Mouse (Mus musculus) right cerebral cortex, postnatal 10 days (tissue): ENCODE measurements around the gene Chuk.

ENCODE experiments used
- DNase-seq, 2 experiments: peaks; one replicate each; pipeline ENCODE4 v3.0.0; 2021; ENCODE audit warnings: low spot score in 2 of 2

Gene Chuk

DNA sequence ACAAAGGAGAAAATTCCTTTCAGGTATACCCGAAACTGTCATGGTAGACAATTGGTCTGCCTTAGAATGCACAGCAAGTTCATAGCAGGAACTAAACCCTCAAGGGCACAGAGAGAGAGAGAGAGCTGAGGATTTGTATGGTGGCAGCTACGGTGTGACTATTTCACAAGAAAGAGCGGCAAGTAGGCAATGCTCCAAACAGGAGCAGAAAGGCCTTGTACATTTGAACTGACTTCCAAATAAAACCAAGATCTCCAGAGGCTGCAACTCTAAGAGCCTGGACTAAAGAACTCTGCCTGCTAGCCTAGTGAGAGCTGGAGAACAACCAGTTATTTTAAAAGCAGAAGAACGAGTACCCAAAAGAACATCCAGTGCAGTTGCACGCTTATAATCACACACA, 65.2 kb downstream of the Chuk start:
- DNase-seq, result no peak

DNA sequence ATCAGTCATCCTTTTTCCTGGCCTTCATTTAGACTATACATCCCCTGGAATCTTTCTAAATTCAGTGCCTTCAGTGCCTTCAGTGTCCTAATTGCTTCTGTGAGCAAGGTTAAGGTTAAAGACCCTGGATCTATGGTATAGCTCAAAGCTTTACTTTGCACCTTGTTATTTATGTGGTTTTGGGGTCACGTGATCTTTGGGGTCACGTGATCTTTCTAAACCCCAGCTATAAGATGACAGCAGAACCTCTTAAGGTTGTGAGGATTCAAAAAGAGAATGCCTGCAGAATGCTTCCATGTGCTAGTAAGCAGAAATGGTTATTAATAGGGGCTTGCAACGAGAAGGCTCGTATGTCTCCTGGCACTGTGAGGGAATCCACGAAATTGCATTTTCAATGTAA, 73.9 kb downstream of the Chuk start:
- DNase-seq, result no peak

GRCm38 (mm10) chr19:44032046-44032744, 75.1 kb downstream of the Chuk start:
- DNase-seq, result no peak

DNA sequence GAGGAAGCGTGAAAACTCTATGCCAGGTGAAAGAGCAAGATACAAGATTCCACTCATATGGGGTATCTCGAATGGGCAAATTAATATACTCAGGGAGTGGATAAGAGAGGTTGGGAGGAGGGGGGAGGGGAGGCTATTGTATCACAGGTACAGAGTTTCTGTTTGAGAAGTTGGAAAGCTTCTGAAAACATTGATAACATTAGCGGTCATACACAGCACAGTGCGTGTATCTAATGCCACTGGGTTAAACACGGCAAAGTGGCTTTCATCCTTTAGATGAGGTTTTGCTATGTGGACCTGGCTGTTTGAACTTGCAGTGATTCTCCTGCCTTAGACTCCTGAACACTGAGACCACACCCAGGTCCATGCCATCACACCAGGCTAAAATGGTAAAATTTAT, 77.3 kb downstream of the Chuk start:
- DNase-seq, result no peak

DNA sequence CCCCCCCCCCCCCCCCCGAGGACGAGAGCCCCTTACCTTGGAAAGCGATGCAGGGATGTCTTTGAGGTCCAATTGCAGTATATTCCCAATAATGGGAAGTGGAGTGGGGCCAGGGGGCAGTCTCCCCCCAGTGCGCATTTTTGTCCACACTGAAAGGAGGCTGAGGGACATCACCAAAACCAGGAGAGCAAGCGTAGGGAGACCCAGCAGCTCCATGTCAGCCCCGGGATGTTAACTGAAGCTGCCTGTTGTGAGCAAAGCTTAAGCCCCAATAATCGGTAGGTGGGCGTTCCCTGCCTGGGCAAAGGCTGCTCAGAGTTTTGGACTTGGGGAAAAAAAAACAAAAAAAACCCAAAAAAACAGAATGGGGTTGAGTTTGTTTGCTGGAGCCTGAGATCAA, 78.3 kb downstream of the Chuk start, which contains the start of gene Cyp2c23:
Cyp2c23 (minus strand) TSS at position 237 of the 400 bp plus-strand sequence.
- no peak for DNase-seq

GRCm38 (mm10) chr19:44026956-44027530, 80.2 kb downstream of the Chuk start:
- DNase-seq, result no peak

- no peak for DNase-seq
Observed at GRCm38 (mm10) chr19:44024921-44025585, 82.2 kb downstream of the Chuk start.
